Mouse (Mus musculus): ENCODE data around the gene Gm21983. TPM values are rescaled to one million over a fixed set of nuclear protein-coding genes. Genes with fewer than 3 reads are reported as not detected.

The Gm21983 gene
- polyA plus RNA-seq, 1 experiment from 2014 or later: not detected

DNA sequence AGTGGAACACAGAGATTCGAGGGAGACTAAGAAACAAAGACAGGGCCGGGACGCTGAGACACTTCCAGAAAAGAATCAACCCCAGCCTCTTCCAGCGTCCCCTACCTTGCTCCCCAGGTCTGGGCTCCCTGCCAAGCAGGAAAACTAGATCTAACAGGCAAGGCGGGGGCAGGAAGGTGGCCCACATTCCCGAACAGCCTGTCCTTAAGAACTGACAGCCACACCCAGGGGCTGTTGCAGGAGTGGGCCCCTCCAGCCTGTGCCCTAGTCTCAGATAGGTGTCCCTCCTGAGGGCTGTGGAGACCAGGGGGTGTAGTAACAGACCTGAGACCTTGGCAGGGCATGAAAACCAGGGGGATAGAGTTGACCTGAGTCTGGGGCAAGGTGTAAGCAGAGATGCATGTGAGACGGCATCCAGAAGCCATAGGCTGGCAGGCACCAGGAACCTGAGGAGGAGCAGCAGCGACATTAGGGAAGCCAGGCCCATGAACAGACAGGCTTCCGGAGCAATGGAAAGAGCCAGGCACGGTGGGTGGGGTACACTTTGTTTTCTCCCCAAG, 27.6 kb downstream of the Gm21983 start, which contains the start of gene Cyp2t4:
TSS of gene Cyp2t4 (plus strand) at position 510 of the 560 bp plus-strand sequence.
- Histone ChIP-seq H3K27ac (ENCODE audit: low read length) (peak within 1 kb of the TSS; percentile 43), H3K9me3 (ENCODE audit: low read length) (no peaks in the 10 kb centered on the region), H3K36me3 (ENCODE audit: insufficient read depth, low read length) (peaks cover 11% of the 10 kb centered on the region), H3K9ac (replicated peaks; ENCODE audit: low read length) (0 out of 2 replicates have a peak within 1 kb of the TSS, but pooled peaks have one; percentile 26), H3K4me1 (ENCODE audit: insufficient read depth, low read length) (0 out of 2 replicates have a peak, but pooled peaks cover 2% of the 10 kb centered on the region), H3K27me3 (ENCODE audit: insufficient read depth, low read length) (no peaks in the 10 kb centered on the region), H3K4me2 (replicated peaks; ENCODE audit: low read depth, low read length) (no peak within 1 kb of the TSS), H3K4me3 (ENCODE audit: low read length) (no peak within 1 kb of the TSS)
- 0 out of 2 replicates have a peak, but pooled peaks have one; percentile 44 for ATAC-seq (ENCODE audit: low FRiP score, low TSS enrichment)
- 64% methylated on average over 10 of the region's 10 CpGs for WGBS

DNA sequence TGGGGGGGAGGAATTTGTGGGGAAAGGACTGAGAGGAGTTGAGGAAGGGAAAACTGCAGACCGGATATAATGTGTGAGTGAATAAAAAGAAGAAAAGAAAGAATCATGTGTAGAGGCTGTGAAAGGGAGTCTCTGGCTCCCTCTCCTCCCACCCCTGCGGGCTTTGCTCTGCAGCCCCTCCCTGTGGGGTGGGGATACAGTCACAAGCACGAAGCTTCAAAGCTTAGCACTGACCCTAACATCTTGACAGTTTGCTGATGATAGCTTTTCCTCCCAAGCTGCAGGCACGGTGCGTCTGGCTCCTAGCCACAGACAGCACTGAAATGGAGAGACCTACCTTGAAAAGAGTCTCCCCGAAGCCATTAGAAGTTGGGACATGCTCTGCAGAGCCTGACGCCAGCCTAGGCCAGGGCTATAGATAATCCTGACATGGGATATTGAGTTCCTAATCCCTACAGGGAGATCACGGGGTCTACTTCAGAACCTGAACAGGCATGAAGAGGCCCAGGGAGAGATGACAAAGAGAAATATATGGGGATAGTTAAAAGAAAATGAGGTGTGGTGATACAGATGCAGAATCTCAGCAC, 44.4 kb downstream of the Gm21983 start:
- no peaks in the 10 kb centered on the region for H3K36me3 ChIP-seq (ENCODE audit: insufficient read depth, low read length)
- 25% methylated on average over 8 of the region's 8 CpGs for WGBS
- H3K4me1 ChIP-seq (ENCODE audit: insufficient read depth, low read length): peaks cover 3% of the 10 kb centered on the region; the same call in 1 of the 2 replicates
- H3K4me3 ChIP-seq (ENCODE audit: low read length): no peak overlapping the region
- peak; percentile 71 for ATAC-seq (ENCODE audit: low FRiP score, low TSS enrichment)
- H3K27ac ChIP-seq (ENCODE audit: low read length): no peak overlapping the region
- H3K27me3 ChIP-seq (ENCODE audit: insufficient read depth, low read length): no peaks in the 10 kb centered on the region
- no peak overlapping the region for H3K9ac ChIP-seq (replicated peaks; ENCODE audit: low read length)
- H3K4me2 ChIP-seq (replicated peaks; ENCODE audit: low read depth, low read length): no peak overlapping the region
- H3K9me3 ChIP-seq (ENCODE audit: low read length): 0 out of 2 replicates have a peak, but pooled peaks cover 6% of the 10 kb centered on the region

DNA sequence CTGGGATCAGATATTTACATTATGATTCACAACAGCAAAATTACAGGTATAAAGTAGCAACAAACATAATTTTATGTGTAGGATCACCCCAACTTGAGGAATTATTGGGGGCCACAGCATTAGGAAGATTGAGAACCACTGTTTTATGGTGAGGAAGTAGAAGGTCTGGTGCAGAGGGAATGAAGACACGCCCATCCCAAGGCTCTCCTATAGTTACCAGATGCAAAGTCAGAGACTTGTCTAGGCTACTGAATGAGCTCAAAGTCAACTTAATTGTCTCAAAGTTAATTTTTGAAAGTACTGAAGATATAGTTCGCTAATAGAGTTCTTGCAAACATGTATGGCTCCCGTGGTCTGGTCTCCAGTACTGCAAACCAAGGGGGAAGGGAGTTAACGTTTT, 47.1 kb downstream of the Gm21983 start:
- Histone ChIP-seq H3K27me3 (ENCODE audit: insufficient read depth, low read length) (no peaks in the 10 kb centered on the region), H3K9ac (replicated peaks; ENCODE audit: low read length) (no peak overlapping the region), H3K4me1 (ENCODE audit: insufficient read depth, low read length) (peaks cover 3% of the 10 kb centered on the region; the same call in 1 of the 2 replicates), H3K4me3 (ENCODE audit: low read length) (no peak overlapping the region), H3K36me3 (ENCODE audit: insufficient read depth, low read length) (no peaks in the 10 kb centered on the region), H3K9me3 (ENCODE audit: low read length) (peaks cover 3% of the 10 kb centered on the region; the same call in 1 of the 2 replicates), H3K4me2 (replicated peaks; ENCODE audit: low read depth, low read length) (no peak overlapping the region), H3K27ac (ENCODE audit: low read length) (no peak overlapping the region)
- ATAC-seq (ENCODE audit: low FRiP score, low TSS enrichment): no peak
- WGBS: 76% methylated on average over 4 of the region's 4 CpGs

DNA sequence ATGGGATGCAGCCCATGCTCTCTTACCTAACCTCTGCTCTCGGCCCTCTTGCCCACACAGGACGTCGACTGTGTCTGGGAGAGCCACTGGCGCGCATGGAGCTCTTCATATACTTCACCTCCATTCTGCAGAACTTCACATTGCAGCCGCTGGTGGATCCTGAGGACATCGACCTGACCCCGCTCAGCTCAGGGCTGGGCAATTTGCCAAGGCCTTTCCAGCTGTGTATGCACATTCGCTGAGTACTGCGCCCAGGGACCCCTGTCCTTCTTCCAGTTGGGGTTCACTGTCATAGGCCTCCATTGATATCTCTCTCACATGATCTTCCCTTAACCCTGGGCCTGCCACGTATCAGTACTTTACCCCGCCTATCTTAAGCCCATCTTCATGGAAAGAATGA, 47.7 kb downstream of the Gm21983 start:
- Histone ChIP-seq H3K9me3 (ENCODE audit: low read length) (peaks cover 3% of the 10 kb centered on the region; the same call in 1 of the 2 replicates), H3K9ac (replicated peaks; ENCODE audit: low read length) (no peak overlapping the region), H3K27ac (ENCODE audit: low read length) (no peak overlapping the region), H3K36me3 (ENCODE audit: insufficient read depth, low read length) (no peaks in the 10 kb centered on the region), H3K4me2 (replicated peaks; ENCODE audit: low read depth, low read length) (no peak overlapping the region), H3K4me3 (ENCODE audit: low read length) (no peak overlapping the region), H3K27me3 (ENCODE audit: insufficient read depth, low read length) (no peaks in the 10 kb centered on the region), H3K4me1 (ENCODE audit: insufficient read depth, low read length) (peaks cover 3% of the 10 kb centered on the region; the same call in 1 of the 2 replicates)
- ATAC-seq (ENCODE audit: low FRiP score, low TSS enrichment): peak; percentile 32; the same call in 1 of the 2 replicates
- WGBS: 53% methylated on average over 12 of the region's 12 CpGs

DNA sequence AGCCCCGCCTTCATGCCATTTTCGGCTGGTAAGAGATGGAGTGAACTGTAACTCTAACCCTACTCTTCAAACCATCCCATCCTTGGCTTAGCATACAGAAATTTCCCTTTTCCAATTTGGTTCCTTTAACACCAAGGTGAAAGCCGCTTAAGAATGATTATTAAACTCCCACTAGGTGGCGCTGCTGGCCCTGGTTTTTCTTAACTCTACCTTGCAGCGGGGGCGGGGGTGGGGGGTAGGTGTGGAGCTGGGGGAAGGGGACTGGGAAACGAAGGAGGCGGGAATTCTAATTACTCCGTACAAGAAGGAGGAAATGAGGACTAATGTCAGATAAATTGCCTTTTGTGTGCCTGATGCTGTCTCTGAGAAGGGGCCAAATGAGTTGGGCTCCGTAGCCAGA, 48.3 kb downstream of the Gm21983 start:
- no peak for ATAC-seq (ENCODE audit: low FRiP score, low TSS enrichment)
- Histone ChIP-seq H3K4me1 (ENCODE audit: insufficient read depth, low read length) (peaks cover 3% of the 10 kb centered on the region; the same call in 1 of the 2 replicates), H3K9me3 (ENCODE audit: low read length) (peaks cover 3% of the 10 kb centered on the region; the same call in 1 of the 2 replicates), H3K27me3 (ENCODE audit: insufficient read depth, low read length) (no peaks in the 10 kb centered on the region), H3K9ac (replicated peaks; ENCODE audit: low read length) (no peak overlapping the region), H3K36me3 (ENCODE audit: insufficient read depth, low read length) (no peaks in the 10 kb centered on the region), H3K4me2 (replicated peaks; ENCODE audit: low read depth, low read length) (peak overlapping the region; percentile 28), H3K4me3 (ENCODE audit: low read length) (no peak overlapping the region), H3K27ac (ENCODE audit: low read length) (no peak overlapping the region)
- WGBS: 12% methylated on average over 10 of the region's 10 CpGs

DNA sequence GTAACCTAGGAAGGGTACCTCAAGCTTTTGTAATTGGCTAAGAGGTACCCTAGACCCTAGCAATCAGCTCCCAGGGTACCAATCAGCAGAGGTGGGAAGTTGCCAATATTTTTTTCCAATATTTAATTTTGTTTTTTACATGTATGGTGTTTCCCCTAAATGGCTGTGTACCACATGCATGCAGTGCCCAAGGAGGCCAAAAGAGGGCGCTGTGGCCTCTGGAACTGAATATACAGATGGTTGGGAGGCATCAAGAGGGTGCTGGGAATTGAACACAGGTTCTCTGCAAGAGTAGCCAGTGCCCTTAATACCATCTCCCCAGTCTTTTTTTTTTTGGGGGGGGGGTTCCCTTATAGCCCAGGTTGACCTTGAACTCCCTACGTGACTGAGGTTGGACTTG, 49.5 kb downstream of the Gm21983 start:
- H3K4me3 ChIP-seq (ENCODE audit: low read length): no peak overlapping the region
- no peaks in the 10 kb centered on the region for H3K27me3 ChIP-seq (ENCODE audit: insufficient read depth, low read length)
- no peak overlapping the region for H3K27ac ChIP-seq (ENCODE audit: low read length)
- 76% methylated on average over 2 of the region's 2 CpGs for WGBS
- no peak overlapping the region for H3K4me2 ChIP-seq (replicated peaks; ENCODE audit: low read depth, low read length)
- no peak for ATAC-seq (ENCODE audit: low FRiP score, low TSS enrichment)
- H3K9me3 ChIP-seq (ENCODE audit: low read length): peaks cover 3% of the 10 kb centered on the region; the same call in 1 of the 2 replicates
- peaks cover 3% of the 10 kb centered on the region; the same call in 1 of the 2 replicates for H3K4me1 ChIP-seq (ENCODE audit: insufficient read depth, low read length)
- H3K9ac ChIP-seq (replicated peaks; ENCODE audit: low read length): no peak overlapping the region
- H3K36me3 ChIP-seq (ENCODE audit: insufficient read depth, low read length): no peaks in the 10 kb centered on the region

DNA sequence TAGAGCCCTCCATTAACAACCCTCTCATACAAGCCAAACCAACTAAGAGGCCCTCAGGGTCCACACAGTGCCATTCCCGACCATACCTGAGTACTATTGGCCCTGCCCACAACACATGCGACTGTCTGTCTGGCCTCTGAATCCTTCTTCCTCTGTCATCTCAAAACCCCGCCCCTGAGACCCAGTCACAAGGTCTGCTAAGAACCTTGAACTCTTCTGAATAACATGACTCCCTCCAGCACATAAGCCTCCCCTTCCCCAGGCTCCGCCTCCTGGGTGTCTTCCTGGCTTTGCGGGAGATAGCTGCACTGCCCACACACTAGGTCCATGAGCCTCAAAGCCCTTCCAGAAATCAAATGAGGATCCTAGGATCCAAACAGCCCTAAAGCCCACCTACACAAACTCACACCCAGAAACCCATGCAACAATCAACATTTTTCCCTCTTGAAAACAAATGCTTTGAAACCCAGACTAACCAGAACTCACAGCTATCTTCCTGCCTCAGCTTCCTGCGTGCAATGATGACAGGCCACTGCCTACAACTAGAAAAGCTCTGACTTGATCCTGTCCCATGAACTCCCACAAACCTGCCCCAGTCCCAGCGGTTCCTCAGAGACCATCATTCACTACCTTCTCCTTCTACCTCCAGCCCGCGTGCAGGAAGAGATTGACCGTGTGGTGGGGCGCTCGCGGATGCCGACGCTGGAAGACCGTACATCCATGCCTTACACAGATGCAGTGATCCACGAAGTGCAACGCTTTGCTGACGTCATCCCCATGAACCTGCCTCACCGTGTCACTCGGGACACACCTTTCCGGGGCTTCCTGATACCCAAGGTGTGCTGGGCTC, 50.1 kb downstream of the Gm21983 start:
- H3K27ac ChIP-seq (ENCODE audit: low read length): no peak overlapping the region
- H3K4me1 ChIP-seq (ENCODE audit: insufficient read depth, low read length): peaks cover 3% of the 10 kb centered on the region; the same call in 1 of the 2 replicates
- WGBS: 86% methylated on average over 22 of the region's 22 CpGs
- no peak overlapping the region for H3K4me3 ChIP-seq (ENCODE audit: low read length)
- ATAC-seq (ENCODE audit: low FRiP score, low TSS enrichment): 0 out of 2 replicates have a peak, but pooled peaks have one; percentile 36
- H3K9me3 ChIP-seq (ENCODE audit: low read length): peaks cover 3% of the 10 kb centered on the region; the same call in 1 of the 2 replicates
- no peaks in the 10 kb centered on the region for H3K36me3 ChIP-seq (ENCODE audit: insufficient read depth, low read length)
- H3K27me3 ChIP-seq (ENCODE audit: insufficient read depth, low read length): no peaks in the 10 kb centered on the region
- H3K4me2 ChIP-seq (replicated peaks; ENCODE audit: low read depth, low read length): no peak overlapping the region
- no peak overlapping the region for H3K9ac ChIP-seq (replicated peaks; ENCODE audit: low read length)

DNA sequence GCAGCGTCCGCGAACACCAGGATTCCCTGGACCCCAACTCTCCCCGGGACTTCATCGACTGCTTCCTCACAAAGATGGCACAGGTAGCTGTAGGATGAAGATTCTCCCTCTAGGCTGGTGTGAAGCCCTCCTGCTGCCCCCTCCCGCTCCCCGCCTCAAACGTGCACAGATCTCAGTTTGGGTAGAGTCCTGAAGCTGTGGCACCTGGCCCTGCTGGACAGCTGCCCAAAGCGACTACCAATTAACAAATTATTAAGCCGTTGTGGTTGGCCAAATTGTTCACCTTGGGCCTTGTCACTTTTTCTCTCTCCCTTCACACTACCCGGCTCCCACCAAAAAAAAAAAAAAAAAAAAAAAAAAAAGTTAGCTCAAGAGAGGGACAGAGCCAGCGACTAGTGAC, 51.1 kb downstream of the Gm21983 start:
- Histone ChIP-seq H3K9me3 (ENCODE audit: low read length) (peaks cover 3% of the 10 kb centered on the region; the same call in 1 of the 2 replicates), H3K36me3 (ENCODE audit: insufficient read depth, low read length) (no peaks in the 10 kb centered on the region), H3K27me3 (ENCODE audit: insufficient read depth, low read length) (no peaks in the 10 kb centered on the region), H3K4me1 (ENCODE audit: insufficient read depth, low read length) (peaks cover 3% of the 10 kb centered on the region; the same call in 1 of the 2 replicates), H3K9ac (replicated peaks; ENCODE audit: low read length) (no peak overlapping the region), H3K4me2 (replicated peaks; ENCODE audit: low read depth, low read length) (no peak overlapping the region), H3K27ac (ENCODE audit: low read length) (no peak overlapping the region), H3K4me3 (ENCODE audit: low read length) (no peak overlapping the region)
- 85% methylated on average over 11 of the region's 12 CpGs for WGBS
- ATAC-seq (ENCODE audit: low FRiP score, low TSS enrichment): no peak

DNA sequence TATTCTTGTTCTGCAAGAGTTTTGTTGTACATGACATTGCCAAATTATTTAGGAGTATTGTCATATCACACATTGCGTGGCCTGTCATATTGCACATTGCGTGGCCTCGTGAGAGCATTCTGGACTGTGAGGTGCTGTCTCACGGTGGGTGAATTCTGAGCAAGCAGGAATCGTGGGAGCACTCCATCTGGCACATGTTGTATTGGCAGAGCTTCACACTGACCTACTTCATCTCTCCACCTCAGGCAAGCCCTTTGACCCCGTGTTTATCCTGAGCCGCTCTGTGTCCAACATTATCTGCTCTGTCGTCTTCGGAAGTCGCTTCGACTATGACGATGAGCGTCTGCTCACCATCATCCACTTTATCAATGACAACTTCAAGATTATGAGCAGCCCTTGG, 51.9 kb downstream of the Gm21983 start:
- no peaks in the 10 kb centered on the region for H3K27me3 ChIP-seq (ENCODE audit: insufficient read depth, low read length)
- peaks cover 3% of the 10 kb centered on the region; the same call in 1 of the 2 replicates for H3K4me1 ChIP-seq (ENCODE audit: insufficient read depth, low read length)
- no peaks in the 10 kb centered on the region for H3K36me3 ChIP-seq (ENCODE audit: insufficient read depth, low read length)
- no peak for ATAC-seq (ENCODE audit: low FRiP score, low TSS enrichment)
- WGBS: 87% methylated on average over 13 of the region's 13 CpGs
- H3K9ac ChIP-seq (replicated peaks; ENCODE audit: low read length): no peak overlapping the region
- no peak overlapping the region for H3K27ac ChIP-seq (ENCODE audit: low read length)
- no peak overlapping the region for H3K4me2 ChIP-seq (replicated peaks; ENCODE audit: low read depth, low read length)
- H3K9me3 ChIP-seq (ENCODE audit: low read length): peaks cover 3% of the 10 kb centered on the region; the same call in 1 of the 2 replicates
- no peak overlapping the region for H3K4me3 ChIP-seq (ENCODE audit: low read length)
